8 mouse cellular contexts compared by ENCODE assay signal in genomic region chrX:93831561-93832336, GRCm38 (mm10). TPM values are rescaled to one million over a fixed set of nuclear protein-coding genes. Genes with fewer than 3 reads are reported as not detected.
A peak's percentile ranks its signal among the peaks of the same experiment; 100 is the strongest.
DNase-seq lines count a peak whose midpoint lies in the region; ATAC-seq lines count a peak whose summit lies in the region.

TSS of gene Pdk3 (minus strand) at chrX:93832201.

- DNase-seq in MN1 (ENCODE audit: low spot score): peak; percentile 62
- DNase-seq in cerebellum, adult 9-10 months: peak; percentile 88
- peak; percentile 78 for DNase-seq in hindbrain, embryonic 10.5 days (ENCODE audit: low spot score)
- DNase-seq in layer of hippocampus, postnatal 10 days (ENCODE audit: low spot score in 2 of 2): peak; percentile 61 to 79
- peak; percentile 79 for DNase-seq in lung, postnatal 10 days
- peak; percentile 79 for DNase-seq in ovary, postnatal 36 days (ENCODE audit: low spot score)
- peak; percentile 79 for DNase-seq in thymus, postnatal 25 days

- H3K36me3 ChIP-seq in hindbrain, embryonic 10.5 days: no peaks in the 10 kb centered on the region

- 24% methylated on average over 68 of the region's 68 CpGs for WGBS in hindbrain, embryonic 10.5 days

- ATAC-seq in frontal cortex, adult (ENCODE audit: low TSS enrichment): peak; percentile 98

- no peaks in the 10 kb centered on the region for H3K9me3 ChIP-seq in hindbrain, embryonic 10.5 days

- no peaks in the 10 kb centered on the region for H3K4me1 ChIP-seq in hindbrain, embryonic 10.5 days (replicated peaks)

- 0 out of 2 replicates have a peak, but pooled peaks cover 3% of the 10 kb centered on the region for H3K27me3 ChIP-seq in hindbrain, embryonic 10.5 days (ENCODE audit: insufficient read depth, poor library complexity, severe bottlenecking)

- H3K4me3 ChIP-seq in hindbrain, embryonic 10.5 days: peak within 1 kb of the TSS; percentile 60

- peak within 1 kb of the TSS; percentile 90 for H3K27ac ChIP-seq in hindbrain, embryonic 10.5 days

RNA-seq across cellular contexts. Expression of gene Pdk3, which starts in this region (rescaled TPM):
- 62.3 and 68.4 TPM in 2 replicates for polyA plus RNA-seq in hindbrain, embryonic 10.5 days (2016; fragmentation: Nextera tagmentation; extraction: Ambion mirVana)
- 10 to 100 TPM; 30.9 to 31.9 TPM for total RNA-seq in layer of hippocampus, postnatal 10 days (2021)

Comparison
In these comparisons a context has a peak if more than half of its experiments do, and no peak if none do; other contexts are left out.
1. Peak in every context shown above with its lines: DNase-seq, ATAC-seq, H3K4me3 ChIP-seq and H3K27ac ChIP-seq.